Mouse (Mus musculus): ENCODE measurements around the gene Tmem50b. TPM values are rescaled to one million over a fixed set of nuclear protein-coding genes. Genes with fewer than 3 reads are reported as not detected.

The Tmem50b gene
- polyA plus RNA-seq, 1 experiment from 2014 or later: 45.9 TPM

DNA sequence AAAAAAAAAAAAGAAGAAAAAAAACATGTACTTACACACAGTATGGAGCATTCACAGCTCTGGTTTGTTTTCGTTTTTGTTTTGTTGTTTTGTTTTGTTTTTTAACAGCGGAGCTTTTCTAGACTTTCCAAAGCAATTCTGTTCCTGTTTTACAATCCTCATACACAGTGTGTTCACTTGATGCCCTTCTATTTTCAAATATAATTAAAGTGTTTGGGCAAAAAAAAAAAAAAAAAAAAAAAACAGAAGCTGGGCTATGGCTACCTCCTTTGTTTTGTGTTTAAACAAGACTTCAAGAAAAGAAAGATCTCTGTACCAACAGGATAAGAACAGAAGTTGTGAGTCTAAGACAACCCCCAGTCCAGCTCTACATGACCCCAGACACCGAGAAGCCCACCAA, 8.9 kb downstream of the Tmem50b start:
- Histone ChIP-seq H3K36me3 (peaks cover 30% of the 10 kb centered on the region), H3K4me2 (no peak overlapping the region), H3K9me3 (no peaks in the 10 kb centered on the region), H3K9ac (no peak overlapping the region), H3K4me3 (no peak overlapping the region), H3K27me3 (replicated peaks) (no peaks in the 10 kb centered on the region), H3K4me1 (no peaks in the 10 kb centered on the region), H3K27ac (replicated peaks) (no peak overlapping the region)
- ATAC-seq (ENCODE audit: extremely low read depth, insufficient number of reproducible peaks, low FRiP score, low TSS enrichment): no peak
- WGBS: 81% methylated on average over 3 of the region's 3 CpGs

DNA sequence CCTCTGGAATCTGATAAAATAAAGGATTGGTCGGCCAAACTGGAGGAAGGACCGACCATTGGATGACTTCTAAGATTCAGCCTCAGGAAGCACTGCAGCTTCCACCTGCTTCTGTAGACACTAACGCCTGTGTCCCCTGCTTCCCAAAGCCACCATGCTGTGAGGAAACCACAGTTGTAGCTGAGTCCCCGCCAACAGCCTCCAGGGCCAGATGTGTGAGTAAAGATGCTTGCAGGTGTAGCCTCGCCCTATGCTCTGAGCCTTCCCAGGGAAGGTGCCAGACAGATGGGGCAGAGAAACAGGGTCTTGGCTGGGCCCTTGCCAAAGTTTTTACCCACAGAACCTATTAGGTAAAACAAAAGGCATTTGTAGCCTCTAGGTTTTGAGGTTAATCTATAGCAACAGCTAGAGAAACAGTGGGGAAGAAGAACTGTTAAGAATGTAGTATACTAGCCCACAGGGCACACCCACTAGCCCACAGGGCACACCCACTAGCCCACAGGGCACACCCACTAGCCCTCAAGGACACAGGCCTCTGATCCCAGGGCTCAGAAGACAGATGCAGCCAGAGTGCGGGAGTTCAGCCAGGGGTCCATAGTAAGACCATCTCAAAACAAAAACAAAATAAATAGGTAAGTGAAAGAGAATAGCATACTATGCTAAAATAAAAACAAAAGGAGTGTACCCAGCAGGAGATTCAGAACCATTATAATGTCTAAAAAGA, 9.7 kb downstream of the Tmem50b start:
- Histone ChIP-seq H3K27ac (replicated peaks) (no peak overlapping the region), H3K4me1 (no peaks in the 10 kb centered on the region), H3K36me3 (peaks cover 34% of the 10 kb centered on the region), H3K4me2 (no peak overlapping the region), H3K4me3 (no peak overlapping the region), H3K9ac (no peak overlapping the region), H3K27me3 (replicated peaks) (no peaks in the 10 kb centered on the region), H3K9me3 (no peaks in the 10 kb centered on the region)
- WGBS: 62% methylated on average over 6 of the region's 6 CpGs
- ATAC-seq (ENCODE audit: extremely low read depth, insufficient number of reproducible peaks, low FRiP score, low TSS enrichment): no peak

GRCm38 (mm10) chr16:91586244-91586643, 11.4 kb downstream of the Tmem50b start:
- Histone ChIP-seq H3K36me3 (peaks cover 45% of the 10 kb centered on the region), H3K27me3 (replicated peaks) (no peaks in the 10 kb centered on the region), H3K9me3 (no peaks in the 10 kb centered on the region), H3K4me1 (no peaks in the 10 kb centered on the region), H3K4me2 (no peak overlapping the region), H3K9ac (no peak overlapping the region), H3K27ac (replicated peaks) (no peak overlapping the region), H3K4me3 (no peak overlapping the region)
- 81% methylated on average over 6 of the region's 6 CpGs for WGBS
- no peak for ATAC-seq (ENCODE audit: extremely low read depth, insufficient number of reproducible peaks, low FRiP score, low TSS enrichment)

DNA sequence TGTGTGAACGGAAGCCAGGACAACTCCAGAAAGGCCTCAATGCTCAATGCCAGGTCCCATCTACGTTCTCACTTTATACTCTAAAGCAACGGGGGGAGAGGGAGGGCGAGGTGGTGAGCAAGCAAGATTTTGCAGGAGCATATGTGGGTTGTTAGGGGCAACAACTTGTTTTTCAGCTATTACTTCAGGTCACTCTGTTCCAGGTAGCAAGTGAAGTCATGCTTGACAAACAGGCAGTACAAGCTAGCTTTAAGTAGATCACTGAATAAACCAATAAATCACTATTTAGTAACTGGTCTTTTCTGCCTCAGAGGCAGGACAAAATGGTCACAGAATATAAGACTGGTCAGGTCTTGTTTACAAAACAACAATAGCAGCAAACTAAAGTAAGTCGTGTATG, 12.0 kb downstream of the Tmem50b start:
- no peaks in the 10 kb centered on the region for H3K4me1 ChIP-seq
- H3K9ac ChIP-seq: no peak overlapping the region
- H3K27ac ChIP-seq (replicated peaks): no peak overlapping the region
- H3K27me3 ChIP-seq (replicated peaks): no peaks in the 10 kb centered on the region
- no peak overlapping the region for H3K4me3 ChIP-seq
- 84% methylated on average over 5 of the region's 5 CpGs for WGBS
- no peak for ATAC-seq (ENCODE audit: extremely low read depth, insufficient number of reproducible peaks, low FRiP score, low TSS enrichment)
- no peaks in the 10 kb centered on the region for H3K9me3 ChIP-seq
- no peak overlapping the region for H3K4me2 ChIP-seq
- peaks cover 51% of the 10 kb centered on the region for H3K36me3 ChIP-seq

DNA sequence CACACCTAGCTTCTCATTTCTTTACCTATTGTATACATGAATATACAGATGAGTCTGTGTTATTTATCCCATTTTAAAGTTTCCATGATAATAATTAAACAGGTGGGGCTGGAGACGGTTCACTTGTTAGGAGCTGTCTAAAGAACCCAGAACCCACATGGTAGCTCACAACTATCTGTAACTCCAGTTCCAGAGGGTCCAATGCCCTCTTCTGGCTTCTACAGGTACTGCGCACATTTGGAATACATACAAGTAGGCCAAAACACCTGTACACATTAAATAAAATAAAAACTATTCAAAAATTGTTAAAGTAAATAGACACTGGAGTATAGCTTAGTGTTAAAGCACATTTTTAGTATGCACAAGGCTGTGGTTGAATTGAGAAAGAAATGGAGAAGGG, 15.3 kb downstream of the Tmem50b start:
- H3K4me1 ChIP-seq: no peaks in the 10 kb centered on the region
- no peak overlapping the region for H3K4me2 ChIP-seq
- H3K9me3 ChIP-seq: no peaks in the 10 kb centered on the region
- no peaks in the 10 kb centered on the region for H3K27me3 ChIP-seq (replicated peaks)
- H3K4me3 ChIP-seq: no peak overlapping the region
- WGBS: 78% methylated on average over 2 of the region's 2 CpGs
- H3K27ac ChIP-seq (replicated peaks): no peak overlapping the region
- no peak overlapping the region for H3K9ac ChIP-seq
- no peak for ATAC-seq (ENCODE audit: extremely low read depth, insufficient number of reproducible peaks, low FRiP score, low TSS enrichment)
- peaks cover 63% of the 10 kb centered on the region for H3K36me3 ChIP-seq

GRCm38 (mm10) chr16:91578980-91579720, 18.4 kb downstream of the Tmem50b start:
- Histone ChIP-seq H3K4me1 (0 out of 2 replicates have a peak, but pooled peaks cover 4% of the 10 kb centered on the region), H3K4me2 (no peak overlapping the region), H3K27me3 (replicated peaks) (no peaks in the 10 kb centered on the region), H3K36me3 (peaks cover 58% of the 10 kb centered on the region), H3K9ac (no peak overlapping the region), H3K27ac (replicated peaks) (no peak overlapping the region), H3K4me3 (no peak overlapping the region), H3K9me3 (no peaks in the 10 kb centered on the region)
- WGBS: 77% methylated on average over 14 of the region's 14 CpGs
- ATAC-seq (ENCODE audit: extremely low read depth, insufficient number of reproducible peaks, low FRiP score, low TSS enrichment): no peak

- 0 out of 2 replicates have a peak, but pooled peaks cover 4% of the 10 kb centered on the region for H3K4me1 ChIP-seq
- H3K9ac ChIP-seq: no peak overlapping the region; the same call in 1 of the 2 replicates
- WGBS: 61% methylated on average over 13 of the region's 13 CpGs
- no peaks in the 10 kb centered on the region for H3K27me3 ChIP-seq (replicated peaks)
- no peak overlapping the region for H3K27ac ChIP-seq (replicated peaks)
- H3K4me2 ChIP-seq: no peak overlapping the region
- H3K9me3 ChIP-seq: no peaks in the 10 kb centered on the region
- H3K4me3 ChIP-seq: no peak overlapping the region
- ATAC-seq (ENCODE audit: extremely low read depth, insufficient number of reproducible peaks, low FRiP score, low TSS enrichment): no peak
- H3K36me3 ChIP-seq: peaks cover 30% of the 10 kb centered on the region
Observed at GRCm38 (mm10) chr16:91575151-91575550, 22.4 kb downstream of the Tmem50b start.

DNA sequence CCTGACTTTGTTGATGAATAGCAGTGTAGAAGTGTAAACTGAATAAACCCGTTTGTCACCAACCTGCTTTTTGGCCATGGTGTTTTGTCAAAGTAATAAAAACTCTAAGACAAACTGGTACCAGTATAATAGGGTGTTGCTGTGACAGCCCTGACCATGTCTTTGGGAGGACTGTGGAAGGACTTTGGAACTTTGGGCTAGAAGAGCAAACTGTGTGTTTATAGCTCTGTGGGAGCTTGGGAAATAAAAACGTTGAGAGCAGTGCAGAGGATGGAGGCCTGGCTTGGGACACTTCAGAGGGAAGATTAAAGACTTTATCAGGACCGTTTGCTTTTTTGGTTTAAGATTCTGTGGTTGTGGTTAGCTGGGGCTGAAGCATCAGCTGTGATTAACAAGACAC, 26.5 kb downstream of the Tmem50b start:
- H3K4me1 ChIP-seq: 0 out of 2 replicates have a peak, but pooled peaks cover 4% of the 10 kb centered on the region
- WGBS: 49% methylated on average over 3 of the region's 3 CpGs
- no peak overlapping the region for H3K9ac ChIP-seq
- no peak overlapping the region for H3K4me3 ChIP-seq
- no peaks in the 10 kb centered on the region for H3K9me3 ChIP-seq
- H3K4me2 ChIP-seq: no peak overlapping the region
- H3K36me3 ChIP-seq: 0 out of 2 replicates have a peak, but pooled peaks cover 10% of the 10 kb centered on the region
- H3K27ac ChIP-seq (replicated peaks): no peak overlapping the region
- no peaks in the 10 kb centered on the region for H3K27me3 ChIP-seq (replicated peaks)
- ATAC-seq (ENCODE audit: extremely low read depth, insufficient number of reproducible peaks, low FRiP score, low TSS enrichment): no peak

DNA sequence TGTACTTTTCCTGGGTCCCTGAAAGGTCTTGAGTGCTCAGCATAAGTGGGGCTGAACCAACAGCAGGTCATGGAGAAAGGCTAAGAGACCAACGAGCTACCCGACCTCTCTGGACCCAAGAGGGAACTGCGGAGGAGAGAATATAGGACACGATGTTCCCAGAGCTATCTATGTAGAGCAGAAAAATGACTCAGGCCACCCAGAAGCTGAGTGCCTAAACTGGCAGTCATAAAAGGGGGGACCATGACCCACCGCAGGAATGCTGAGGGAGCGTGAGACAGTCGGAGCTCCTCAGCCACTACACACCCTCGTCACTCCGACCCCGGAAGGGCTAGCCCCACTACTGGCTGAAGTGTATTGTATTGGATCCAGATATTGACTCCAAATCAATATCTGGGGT, 28.6 kb downstream of the Tmem50b start:
- no peak overlapping the region for H3K4me3 ChIP-seq
- H3K4me1 ChIP-seq: peaks cover 10% of the 10 kb centered on the region; the same call in 1 of the 2 replicates
- no peak for ATAC-seq (ENCODE audit: extremely low read depth, insufficient number of reproducible peaks, low FRiP score, low TSS enrichment)
- H3K9me3 ChIP-seq: no peaks in the 10 kb centered on the region
- no peak overlapping the region for H3K27ac ChIP-seq (replicated peaks)
- no peak overlapping the region for H3K4me2 ChIP-seq
- H3K9ac ChIP-seq: no peak overlapping the region
- no peaks in the 10 kb centered on the region for H3K27me3 ChIP-seq (replicated peaks)
- peaks cover 12% of the 10 kb centered on the region for H3K36me3 ChIP-seq
- 87% methylated on average over 10 of the region's 10 CpGs for WGBS

DNA sequence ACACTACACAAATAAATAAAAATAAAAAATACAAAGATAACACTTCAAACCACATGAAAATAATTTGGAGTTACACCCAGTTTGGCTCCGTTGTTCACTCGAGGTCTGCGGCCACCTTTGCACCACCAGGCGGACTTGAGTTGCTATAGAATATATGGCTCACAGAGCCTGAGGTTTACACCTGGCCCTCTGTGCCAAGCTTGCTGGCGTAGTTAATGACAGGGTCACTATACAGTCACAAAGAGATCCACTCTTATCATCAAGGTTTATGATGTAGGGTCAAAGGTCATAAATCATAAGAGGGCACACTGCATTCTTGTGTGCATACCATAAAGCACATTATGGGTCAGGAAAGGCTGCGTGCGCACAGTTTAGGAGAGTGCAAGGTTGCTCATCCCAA, 31.6 kb downstream of the Tmem50b start:
- Histone ChIP-seq H3K9ac (no peak overlapping the region), H3K27me3 (replicated peaks) (no peaks in the 10 kb centered on the region), H3K4me2 (no peak overlapping the region), H3K4me3 (no peak overlapping the region), H3K27ac (replicated peaks) (no peak overlapping the region), H3K36me3 (peaks cover 41% of the 10 kb centered on the region), H3K9me3 (no peaks in the 10 kb centered on the region), H3K4me1 (peaks cover 10% of the 10 kb centered on the region; the same call in 1 of the 2 replicates)
- no peak for ATAC-seq (ENCODE audit: extremely low read depth, insufficient number of reproducible peaks, low FRiP score, low TSS enrichment)
- 82% methylated on average over 7 of the region's 7 CpGs for WGBS

DNA sequence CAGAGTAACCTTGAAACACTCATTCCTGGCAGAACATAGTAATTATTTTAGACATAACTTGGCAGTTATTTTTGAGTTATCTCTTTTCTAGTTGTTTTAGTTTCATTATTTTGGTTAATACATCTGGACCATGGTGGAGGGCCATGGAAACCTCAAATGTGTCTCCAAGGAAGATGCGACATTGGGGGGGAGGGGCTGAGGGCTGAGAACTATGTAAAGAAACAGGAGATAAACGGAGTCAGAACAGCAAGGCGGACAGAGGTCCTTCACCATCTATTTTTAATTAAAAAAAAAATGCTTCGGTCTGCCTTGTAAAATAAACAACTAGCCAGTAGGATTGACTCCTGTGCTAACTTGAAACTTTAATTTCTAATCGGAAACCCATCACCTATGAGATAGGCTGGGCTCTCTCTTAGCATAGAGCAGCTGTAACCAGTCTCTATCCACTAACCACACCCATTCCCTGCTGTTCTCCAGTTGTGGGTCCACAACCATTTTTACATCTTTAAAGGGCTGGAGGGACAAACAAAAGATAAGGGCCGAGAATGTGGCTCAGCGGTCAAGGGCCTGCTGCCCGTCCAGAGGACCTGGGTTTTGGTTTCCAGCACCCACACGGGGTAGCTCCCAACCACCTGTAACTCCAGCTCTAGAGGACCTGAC, 32.2 kb downstream of the Tmem50b start:
- 48% methylated on average over 9 of the region's 9 CpGs for WGBS
- no peak overlapping the region for H3K9ac ChIP-seq
- H3K9me3 ChIP-seq: no peaks in the 10 kb centered on the region
- ATAC-seq (ENCODE audit: extremely low read depth, insufficient number of reproducible peaks, low FRiP score, low TSS enrichment): no peak
- H3K27ac ChIP-seq (replicated peaks): no peak overlapping the region
- H3K27me3 ChIP-seq (replicated peaks): no peaks in the 10 kb centered on the region
- peaks cover 10% of the 10 kb centered on the region; the same call in 1 of the 2 replicates for H3K4me1 ChIP-seq
- H3K36me3 ChIP-seq: peaks cover 45% of the 10 kb centered on the region
- H3K4me3 ChIP-seq: no peak overlapping the region
- no peak overlapping the region for H3K4me2 ChIP-seq
